Mouse (Mus musculus) lung, embryonic 15.5 days (tissue): Measurements from ENCODE around the gene Map4k2. TPM values are rescaled to one million over a fixed set of nuclear protein-coding genes. Genes with fewer than 3 reads are reported as not detected.

Source experiments
- ATAC-seq: fragments of 200-750 bp; cut with Nextera tagmentation; 2 replicates; pipeline ENCODE4 v1.8.0; 2017; ENCODE audit warnings: moderate number of reproducible peaks, borderline replicate concordance; ENCODE audit not compliant: low FRiP score, low TSS enrichment; ENCODE audit errors: extremely low read depth
- H3K27ac ChIP-seq: fragments of 300-500 bp; sonication (generic); 2 replicates; pipeline ENCODE4 v1.5.1; 2015; ENCODE audit warnings: moderate library complexity, mild to moderate bottlenecking, inconsistent platforms
- H3K27me3 ChIP-seq: fragments of 300-500 bp; sonication (generic); 2 replicates; pipeline ENCODE4 v1.6.1; 2015; ENCODE audit warnings: inconsistent platforms
- H3K36me3 ChIP-seq: fragments of 300-500 bp; sonication (generic); 2 replicates; pipeline ENCODE4 v1.6.1; 2015; ENCODE audit warnings: inconsistent platforms
- H3K4me1 ChIP-seq: fragments of 300-500 bp; sonication (generic); 2 replicates; pipeline ENCODE4 v1.6.1; 2015; ENCODE audit warnings: inconsistent platforms
- H3K4me2 ChIP-seq: fragments of 300-500 bp; sonication (generic); 2 replicates; pipeline ENCODE4 v1.6.1; 2015; ENCODE audit warnings: inconsistent platforms, mild to moderate bottlenecking, moderate library complexity
- H3K4me3 ChIP-seq: fragments of 300-500 bp; sonication (generic); 2 replicates; pipeline ENCODE4 v1.5.1; 2015; ENCODE audit warnings: mild to moderate bottlenecking, inconsistent platforms
- H3K9ac ChIP-seq: fragments of 300-500 bp; sonication (generic); 2 replicates; pipeline ENCODE4 v1.6.1; 2015; ENCODE audit warnings: inconsistent platforms
- H3K9me3 ChIP-seq: fragments of 300-500 bp; sonication (generic); 2 replicates; pipeline ENCODE4 v1.6.1; 2016; ENCODE audit warnings: inconsistent platforms
- WGBS: fragments of 180-500 bp; shearing (Covaris S2); methylation state at CpG from one replicate; pipeline ENCODE4 v1.1.7; 2015; 5-methylcytosine and 5-hydroxymethylcytosine counted together
- polyA plus RNA-seq: library from polyadenylated mRNA; unstranded; fragments of >200 nt; fragmentation: Nextera tagmentation; extraction: Ambion mirVana; gene quantifications from 2 replicates; pipeline ENCODE4 v1.2.1, GENCODE M21; 2015

The Map4k2 gene
- polyA plus RNA-seq, 1 experiment from 2014 or later, result 22.9 TPM

DNA sequence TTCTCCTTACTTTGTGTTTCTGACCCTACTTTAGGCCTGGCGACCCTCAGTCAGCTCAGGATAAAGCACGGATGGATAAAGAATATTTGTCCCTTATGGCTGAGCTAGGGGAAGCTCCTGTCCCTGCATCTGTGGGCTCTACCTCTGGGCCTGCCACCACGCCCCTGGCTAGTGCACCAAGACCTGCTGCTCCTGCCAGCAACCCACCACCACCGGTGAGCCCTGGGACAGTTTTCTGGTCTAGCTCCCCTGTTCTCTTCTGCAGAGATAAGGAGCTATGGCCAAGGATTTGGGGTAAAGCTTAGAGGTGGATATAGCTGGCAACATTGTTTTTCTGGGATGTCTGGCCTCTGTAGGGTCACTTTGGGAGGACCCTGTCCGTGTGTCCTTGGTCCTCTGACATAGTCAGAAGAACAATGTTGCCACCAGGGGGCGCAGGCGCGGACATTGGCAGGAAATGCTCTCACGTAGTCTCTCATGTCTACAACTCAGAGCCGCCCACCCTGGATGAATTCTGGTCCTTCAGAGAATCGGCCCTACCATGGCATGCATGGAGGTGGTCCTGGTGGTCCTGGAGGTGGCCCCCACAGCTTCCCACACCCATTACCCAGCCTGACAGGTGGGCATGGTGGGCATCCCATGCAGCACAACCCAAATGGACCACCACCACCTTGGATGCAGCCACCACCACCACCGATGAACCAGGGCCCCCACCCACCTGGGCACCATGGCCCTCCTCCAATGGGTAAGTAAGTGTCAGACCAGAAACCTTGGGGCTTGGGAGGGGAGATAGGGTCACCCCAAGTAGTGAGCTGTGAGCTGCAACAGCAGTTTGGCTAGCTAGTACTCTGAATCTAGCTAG, 32.8 kb downstream of the Map4k2 start:
- Histone ChIP-seq H3K4me2 (no peak overlapping the region), H3K27me3 (no peaks in the 10 kb centered on the region), H3K4me3 (no peak overlapping the region), H3K9ac (no peak overlapping the region), H3K36me3 (peaks cover 95% of the 10 kb centered on the region), H3K4me1 (0 out of 2 replicates have a peak, but pooled peaks cover 3% of the 10 kb centered on the region), H3K27ac (no peak overlapping the region), H3K9me3 (no peaks in the 10 kb centered on the region)
- ATAC-seq, result peak; percentile 44
- WGBS, result 62% methylated on average over 12 of the region's 12 CpGs

GRCm38 (mm10) chr19:6374571-6374970, 33.6 kb downstream of the Map4k2 start:
- Histone ChIP-seq H3K27me3 (no peaks in the 10 kb centered on the region), H3K4me1 (0 out of 2 replicates have a peak, but pooled peaks cover 3% of the 10 kb centered on the region), H3K36me3 (peaks cover 94% of the 10 kb centered on the region), H3K9ac (no peak overlapping the region), H3K9me3 (no peaks in the 10 kb centered on the region), H3K4me3 (no peak overlapping the region), H3K4me2 (no peak overlapping the region), H3K27ac (no peak overlapping the region)
- WGBS, result 99% methylated on average over 10 of the region's 10 CpGs
- ATAC-seq, result no peak

DNA sequence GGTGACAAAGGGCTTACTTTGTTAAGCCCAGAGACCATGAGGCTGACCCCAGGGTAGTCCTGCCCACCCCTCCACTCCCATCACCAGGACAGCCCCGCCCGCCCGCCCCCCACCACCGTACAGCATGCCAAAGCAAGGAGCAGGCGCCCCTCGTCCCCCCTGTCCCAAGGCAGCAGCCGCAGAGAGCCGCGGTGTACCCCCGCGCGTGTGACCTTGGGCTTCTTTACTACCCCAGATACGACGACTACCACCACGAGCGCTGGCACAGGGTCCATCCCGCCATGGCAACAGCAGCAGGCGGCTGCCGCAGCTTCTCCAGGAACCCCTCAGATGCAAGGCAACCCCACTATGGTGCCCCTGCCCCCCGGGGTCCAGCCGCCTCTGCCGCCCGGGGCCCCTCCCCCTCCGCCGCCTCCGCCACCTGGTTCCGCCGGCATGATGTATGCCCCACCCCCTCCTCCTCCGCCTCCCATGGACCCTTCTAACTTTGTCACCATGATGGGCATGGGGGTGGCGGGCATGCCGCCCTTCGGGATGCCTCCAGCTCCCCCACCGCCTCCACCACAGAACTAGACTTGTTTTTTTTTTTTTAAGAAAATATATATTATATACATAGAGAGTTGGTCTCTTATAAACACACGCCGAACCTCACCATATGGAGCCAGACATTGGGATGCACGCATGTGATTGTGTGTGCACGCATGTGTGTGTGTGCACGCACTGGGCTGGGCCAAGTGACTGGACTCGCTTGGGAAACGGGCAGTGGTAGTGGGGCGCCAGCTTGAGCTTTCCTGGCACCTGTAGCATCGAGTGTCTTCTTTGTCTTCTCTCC, 34.7 kb downstream of the Map4k2 start:
- Histone ChIP-seq H3K9ac (no peak overlapping the region), H3K27ac (no peak overlapping the region), H3K4me2 (no peak overlapping the region), H3K4me3 (no peak overlapping the region), H3K4me1 (peaks cover 3% of the 10 kb centered on the region; the same call in 1 of the 2 replicates), H3K36me3 (peaks cover 85% of the 10 kb centered on the region), H3K27me3 (no peaks in the 10 kb centered on the region), H3K9me3 (no peaks in the 10 kb centered on the region)
- WGBS, result 90% methylated on average over 39 of the region's 42 CpGs
- no peak for ATAC-seq

GRCm38 (mm10) chr19:6376255-6376564, 35.3 kb downstream of the Map4k2 start:
- 73% methylated on average over 14 of the region's 14 CpGs for WGBS
- no peaks in the 10 kb centered on the region for H3K27me3 ChIP-seq
- no peak overlapping the region for H3K4me2 ChIP-seq
- no peak overlapping the region for H3K4me3 ChIP-seq
- H3K27ac ChIP-seq, result no peak overlapping the region
- H3K9ac ChIP-seq, result no peak overlapping the region
- peaks cover 3% of the 10 kb centered on the region; the same call in 1 of the 2 replicates for H3K4me1 ChIP-seq
- ATAC-seq, result no peak
- H3K36me3 ChIP-seq, result peaks cover 79% of the 10 kb centered on the region
- no peaks in the 10 kb centered on the region for H3K9me3 ChIP-seq

DNA sequence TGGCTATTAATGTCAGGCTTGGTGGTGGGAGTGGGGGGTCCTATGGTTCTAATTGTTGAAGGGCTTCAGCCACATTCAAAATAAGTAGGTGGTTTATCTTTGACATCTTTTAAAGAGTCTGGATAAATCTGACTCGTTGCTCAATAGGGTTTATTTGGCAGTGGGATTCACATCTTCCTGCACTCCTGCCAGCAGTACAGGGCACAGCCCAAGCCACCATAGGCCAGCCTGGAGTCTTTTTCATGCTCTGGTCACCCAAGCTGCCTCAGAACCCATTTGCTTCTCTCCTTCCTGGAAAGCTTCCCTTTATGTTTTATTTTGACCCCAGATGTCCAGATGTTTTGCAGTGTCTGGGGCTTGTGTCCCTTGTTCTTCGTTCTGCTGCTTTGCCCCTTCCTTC, 35.7 kb downstream of the Map4k2 start:
- ATAC-seq, result no peak
- Histone ChIP-seq H3K9me3 (no peaks in the 10 kb centered on the region), H3K36me3 (peaks cover 75% of the 10 kb centered on the region), H3K27ac (no peak overlapping the region), H3K4me1 (peaks cover 1% of the 10 kb centered on the region; the same call in 1 of the 2 replicates), H3K9ac (no peak overlapping the region), H3K27me3 (no peaks in the 10 kb centered on the region), H3K4me2 (no peak overlapping the region), H3K4me3 (no peak overlapping the region)
- 65% methylated on average over 2 of the region's 2 CpGs for WGBS

DNA sequence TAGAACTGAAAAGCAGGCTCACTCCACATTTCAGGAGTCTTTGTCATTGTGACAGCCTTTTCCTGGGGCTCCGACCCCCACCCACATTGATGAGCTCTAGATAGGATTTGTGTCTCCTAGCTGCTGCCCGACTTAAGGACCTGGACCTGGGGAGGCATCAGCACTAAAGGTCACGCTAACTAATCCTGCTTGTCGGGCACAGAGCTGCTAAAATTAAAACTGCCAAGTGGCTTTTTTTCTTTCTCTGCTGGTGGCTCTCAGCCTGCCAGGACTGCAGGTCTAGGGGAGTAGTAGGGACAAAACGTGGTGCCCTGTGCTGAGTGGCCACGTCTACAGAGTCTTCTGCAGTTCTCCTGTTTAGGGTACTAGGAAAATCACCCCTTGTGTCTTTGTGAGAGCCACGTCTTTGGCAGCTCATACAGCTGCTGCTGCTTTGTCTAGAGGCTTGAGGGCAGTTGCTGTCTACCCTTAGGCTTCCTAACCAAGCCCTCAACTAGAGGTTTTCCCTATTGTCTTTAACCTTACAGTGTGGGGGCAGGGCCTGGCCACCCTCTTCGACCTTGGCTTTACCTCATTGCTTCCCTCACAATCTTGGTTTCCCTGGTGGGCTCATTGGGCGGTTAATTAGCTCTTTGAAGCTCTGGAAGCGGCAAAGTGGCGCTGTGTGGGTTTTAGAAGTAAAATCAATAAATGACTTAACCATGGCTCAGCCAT, 36.5 kb downstream of the Map4k2 start:
- no peak for ATAC-seq
- 83% methylated on average over 11 of the region's 11 CpGs for WGBS
- Histone ChIP-seq H3K9ac (no peak overlapping the region), H3K36me3 (peaks cover 66% of the 10 kb centered on the region), H3K4me3 (no peak overlapping the region), H3K27me3 (no peaks in the 10 kb centered on the region), H3K27ac (no peak overlapping the region), H3K9me3 (no peaks in the 10 kb centered on the region), H3K4me2 (no peak overlapping the region), H3K4me1 (no peaks in the 10 kb centered on the region; the same call in 1 of the 2 replicates)

GRCm38 (mm10) chr19:6380411-6381166, 39.7 kb downstream of the Map4k2 start:
- Histone ChIP-seq H3K9ac (no peak overlapping the region), H3K36me3 (peaks cover 38% of the 10 kb centered on the region), H3K27ac (no peak overlapping the region), H3K27me3 (no peaks in the 10 kb centered on the region), H3K9me3 (no peaks in the 10 kb centered on the region), H3K4me1 (peaks cover 22% of the 10 kb centered on the region), H3K4me2 (no peak overlapping the region), H3K4me3 (no peak overlapping the region)
- no peak for ATAC-seq
- 86% methylated on average over 9 of the region's 9 CpGs for WGBS

DNA sequence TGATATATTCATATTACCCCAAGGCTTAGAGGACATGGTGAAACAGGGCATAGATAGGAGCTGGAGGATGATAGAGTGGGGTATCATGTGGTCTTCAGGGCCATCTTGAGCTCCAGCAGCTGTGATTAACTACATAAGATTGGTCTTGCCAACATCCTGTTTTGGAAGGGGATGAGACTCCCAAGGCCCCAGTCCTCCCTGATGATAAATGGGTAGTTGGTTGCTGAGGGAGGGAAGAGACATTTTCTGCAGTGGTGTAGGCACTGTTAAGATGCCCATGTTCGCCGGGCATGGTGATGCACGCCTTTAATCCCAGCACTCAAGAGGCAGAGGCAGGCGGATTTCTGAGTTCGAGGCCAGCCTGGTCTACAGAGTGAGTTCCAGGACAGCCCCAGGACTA, 40.3 kb downstream of the Map4k2 start:
- H3K4me3 ChIP-seq, result no peak overlapping the region
- H3K4me1 ChIP-seq, result peaks cover 22% of the 10 kb centered on the region
- H3K9ac ChIP-seq, result no peak overlapping the region
- peaks cover 31% of the 10 kb centered on the region for H3K36me3 ChIP-seq
- no peaks in the 10 kb centered on the region for H3K27me3 ChIP-seq
- H3K27ac ChIP-seq, result no peak overlapping the region
- WGBS, result 96% methylated on average over 5 of the region's 5 CpGs
- H3K9me3 ChIP-seq, result no peaks in the 10 kb centered on the region
- ATAC-seq, result no peak
- H3K4me2 ChIP-seq, result no peak overlapping the region

DNA sequence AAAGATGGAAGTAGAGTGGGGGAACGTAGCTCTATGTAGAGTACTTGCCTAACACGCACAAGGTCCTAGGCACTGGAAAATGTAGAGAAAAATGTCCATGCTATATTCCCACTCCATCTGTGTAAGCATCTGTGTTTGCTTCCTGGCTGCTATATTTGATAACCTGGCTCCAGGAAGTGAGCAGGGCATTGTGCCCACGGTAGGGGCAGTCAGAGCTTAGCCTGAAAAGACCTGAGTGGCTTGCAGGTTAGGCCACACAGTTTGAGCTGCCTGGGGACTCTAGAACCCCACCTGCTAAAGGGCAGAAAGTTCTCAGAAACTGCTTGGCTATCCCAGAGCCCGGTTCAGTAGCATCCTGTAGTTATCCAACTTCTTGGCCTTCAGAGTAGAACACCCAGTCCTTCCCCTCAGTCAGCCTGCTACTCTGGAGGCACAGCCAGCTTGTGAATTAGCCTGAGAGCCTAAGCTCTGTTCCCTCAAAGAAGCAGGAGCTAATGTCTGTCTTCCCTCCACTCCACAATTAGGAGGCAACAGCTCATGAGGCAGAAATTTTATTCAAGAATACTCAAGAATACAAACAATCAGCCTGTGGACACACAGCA, 41.5 kb downstream of the Map4k2 start:
- peaks cover 22% of the 10 kb centered on the region for H3K4me1 ChIP-seq
- 57% methylated on average over 4 of the region's 4 CpGs for WGBS
- no peak overlapping the region for H3K4me3 ChIP-seq
- no peak overlapping the region for H3K27ac ChIP-seq
- H3K36me3 ChIP-seq, result peaks cover 19% of the 10 kb centered on the region
- no peak overlapping the region for H3K9ac ChIP-seq
- H3K27me3 ChIP-seq, result no peaks in the 10 kb centered on the region
- no peaks in the 10 kb centered on the region for H3K9me3 ChIP-seq
- no peak overlapping the region for H3K4me2 ChIP-seq
- no peak for ATAC-seq

GRCm38 (mm10) chr19:6383470-6383869, 42.5 kb downstream of the Map4k2 start:
- 41% methylated on average over 5 of the region's 5 CpGs for WGBS
- no peaks in the 10 kb centered on the region for H3K27me3 ChIP-seq
- H3K27ac ChIP-seq, result peak overlapping the region; percentile 48
- peaks cover 22% of the 10 kb centered on the region for H3K4me1 ChIP-seq
- no peak for ATAC-seq
- H3K9me3 ChIP-seq, result no peaks in the 10 kb centered on the region
- H3K36me3 ChIP-seq, result peaks cover 9% of the 10 kb centered on the region; the same call in 1 of the 2 replicates
- H3K4me2 ChIP-seq, result no peak overlapping the region
- H3K9ac ChIP-seq, result no peak overlapping the region
- H3K4me3 ChIP-seq, result no peak overlapping the region

DNA sequence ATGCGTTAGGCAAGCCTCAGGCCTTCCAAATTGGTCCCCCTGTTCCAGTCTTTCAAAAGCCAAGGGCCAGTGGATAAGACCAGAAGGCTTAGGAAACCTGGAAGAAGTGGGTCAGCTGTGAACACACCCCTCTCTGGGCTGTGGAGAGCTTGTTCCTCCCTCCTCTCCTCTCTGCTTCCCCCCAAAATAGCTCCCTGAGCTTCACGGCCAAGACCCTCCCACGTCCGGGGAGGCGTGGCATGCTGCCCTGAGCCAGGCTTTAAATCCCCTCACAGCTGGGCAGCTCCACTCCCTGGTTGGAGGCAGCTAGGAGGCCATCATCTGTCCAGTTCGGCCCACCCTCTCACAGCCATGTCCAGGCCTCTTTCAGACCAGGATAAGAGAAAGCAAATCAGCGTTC, 43.2 kb downstream of the Map4k2 start, which contains the start of gene Pygm:
Gene Pygm (plus strand): TSS at position 272 of the 400 bp plus-strand sequence.
- Histone ChIP-seq H3K4me1 (peaks cover 22% of the 10 kb centered on the region), H3K27ac (peak within 1 kb of the TSS; percentile 48), H3K36me3 (peaks cover 3% of the 10 kb centered on the region; the same call in 1 of the 2 replicates), H3K4me3 (peak within 1 kb of the TSS; percentile 4; the same call in 1 of the 2 replicates), H3K9ac (0 out of 2 replicates have a peak within 1 kb of the TSS, but pooled peaks have one; percentile 4), H3K4me2 (peak within 1 kb of the TSS; percentile 20), H3K9me3 (no peaks in the 10 kb centered on the region), H3K27me3 (no peaks in the 10 kb centered on the region)
- ATAC-seq, result peak; percentile 78
- WGBS, result 20% methylated on average over 7 of the region's 7 CpGs
